Mouse (Mus musculus): ENCODE results near the gene Rab1a.

DNA sequence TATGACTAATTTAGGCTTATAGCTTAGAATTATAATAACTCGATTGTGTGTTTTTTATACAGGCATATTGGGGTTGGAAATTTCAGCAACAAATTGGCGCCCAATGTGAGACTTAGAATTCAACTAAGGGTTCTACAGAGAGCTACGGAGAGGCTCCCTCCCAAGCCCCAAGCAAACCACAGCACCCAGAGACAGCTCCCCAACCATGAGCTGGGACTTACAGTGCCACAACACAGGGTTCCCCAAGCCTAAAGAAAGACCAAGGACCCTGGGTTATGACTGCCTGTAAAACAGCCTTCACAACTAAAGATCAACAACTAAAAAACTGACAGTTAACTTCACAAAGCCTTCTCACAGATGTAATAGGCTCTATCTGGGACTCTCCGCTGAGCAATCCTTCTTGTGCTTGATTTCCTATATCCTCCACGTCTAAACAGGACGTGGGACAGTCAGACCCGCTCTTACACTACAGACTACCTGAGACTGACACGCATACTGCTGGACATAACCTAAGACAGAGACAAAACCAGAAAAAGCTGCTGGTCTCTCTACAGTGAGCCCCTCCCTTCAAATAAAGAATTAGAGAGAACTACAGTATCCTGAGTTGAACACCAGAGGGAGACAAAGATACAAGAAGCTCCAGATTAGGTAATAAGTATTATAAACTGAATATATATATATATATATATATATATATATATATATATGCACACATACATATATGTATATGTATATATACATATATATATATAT is 61.6 kb downstream of the Rab1a start:
- no peak for TF ChIP-seq EP300 (IDR thresholded peaks at IDR 0.05; ENCODE audit: low read depth)
- no peak; the same call in 1 of the 2 replicates for TF ChIP-seq CTCF (IDR thresholded peaks at IDR 0.05; ENCODE audit: low read depth)
